15 mouse cellular contexts compared by ENCODE assay signal in genomic region chr4:59327986-59328385, GRCm38 (mm10).
"Had no signal": no experiment of that assay in that cellular context is flagged by ENCODE, and none has a peak within 500 bp of the region (broad histone marks: within the 10 kb centered on the region; RNA-seq: fewer than 3 reads in every experiment).

No protein-coding gene starts in this region.

- H3K27me3 ChIP-seq: midbrain, embryonic 12.5 days; neural tube, embryonic 12.5 days had no signal

- H3K9me3 ChIP-seq: midbrain, embryonic 10.5 days; midbrain, embryonic 12.5 days; neural tube, embryonic 12.5 days had no signal

- H3K4me3 ChIP-seq: midbrain, embryonic 10.5 days; midbrain, embryonic 12.5 days; myocyte; neural tube, embryonic 12.5 days had no signal

- H3K36me3 ChIP-seq: midbrain, embryonic 10.5 days; midbrain, embryonic 12.5 days; neural tube, embryonic 12.5 days had no signal

- DNase-seq: lung, adult 18-20 months; lung, embryonic 14.5 days; lung, postnatal 10 days; lung, postnatal 4 days; midbrain, embryonic 14.5 days; right cerebral cortex, adult 18-20 months; right cerebral cortex, postnatal 25 days; right cerebral cortex, postnatal 4 days; thymus, adult 18-20 months; thymus, postnatal 14 days; thymus, postnatal 36 days had no signal

- H3K27ac ChIP-seq: midbrain, embryonic 10.5 days; midbrain, embryonic 12.5 days; neural tube, embryonic 12.5 days had no signal

- H3K9ac ChIP-seq: lung, embryonic 14.5 days; midbrain, embryonic 12.5 days; neural tube, embryonic 12.5 days had no signal
